Mouse (Mus musculus) liver, embryonic 11.5 days (tissue): Measurements from ENCODE around the gene Iqch. TPM values are rescaled to one million over a fixed set of nuclear protein-coding genes. Genes with fewer than 3 reads are reported as not detected.
A peak's percentile ranks its signal among the peaks of the same experiment; 100 is the strongest.

Experiments
- ATAC-seq: fragments of 200-750 bp; cut with Nextera tagmentation; replicated peaks from 2 replicates; pipeline ENCODE4 v1.8.0; 2017; ENCODE audit warnings: moderate number of reproducible peaks, mild to moderate bottlenecking, moderate TSS enrichment, moderate library complexity; ENCODE audit not compliant: low FRiP score
- DNase-seq: peaks from one replicate; pipeline ENCODE4 v3.0.0-alpha.2; 2017; ENCODE audit warnings: low spot score
- H3K27ac ChIP-seq: fragments of 300-500 bp; sonication (generic); 2 replicates; pipeline ENCODE4 v1.5.1; 2014; ENCODE audit warnings: mild to moderate bottlenecking, low read depth, low read length, control low read depth
- H3K27me3 ChIP-seq: fragments of 300-500 bp; sonication (generic); replicated peaks from 2 replicates; pipeline ENCODE4 v1.6.1; 2014; ENCODE audit warnings: low read length, mixed read lengths; ENCODE audit not compliant: control insufficient read depth, insufficient read depth
- H3K36me3 ChIP-seq: fragments of 300-500 bp; sonication (generic); 2 replicates; pipeline ENCODE4 v1.6.1; 2014; ENCODE audit warnings: mild to moderate bottlenecking, low read length, moderate library complexity, mixed read lengths; ENCODE audit not compliant: control insufficient read depth, insufficient read depth
- H3K4me1 ChIP-seq: fragments of 300-500 bp; sonication (generic); replicated peaks from 2 replicates; pipeline ENCODE4 v1.6.1; 2014; ENCODE audit warnings: low read length, mixed read lengths; ENCODE audit not compliant: control insufficient read depth, insufficient read depth
- H3K4me2 ChIP-seq: fragments of 300-500 bp; sonication (generic); 2 replicates; pipeline ENCODE4 v1.6.1; 2014; ENCODE audit warnings: mild to moderate bottlenecking, control low read depth, moderate library complexity
- H3K4me3 ChIP-seq: fragments of 300-500 bp; sonication (generic); 2 replicates; pipeline ENCODE4 v1.5.1; 2014; ENCODE audit warnings: low read depth, low read length, control low read depth
- H3K9ac ChIP-seq: fragments of 300-500 bp; sonication (generic); 2 replicates; pipeline ENCODE4 v1.6.1; 2014; ENCODE audit warnings: low read depth, low read length, control low read depth
- H3K9me3 ChIP-seq: fragments of 300-500 bp; sonication (generic); 2 replicates; pipeline ENCODE4 v1.6.1; 2016; ENCODE audit warnings: low read length, inconsistent platforms, mixed read lengths; ENCODE audit not compliant: control insufficient read depth
- WGBS: fragments of 180-500 bp; shearing (Covaris S2); extraction: QIAGEN DNeasy Blood & Tissue Kit; methylation state at CpG from one replicate; pipeline ENCODE4 v1.1.7; 2014; 5-methylcytosine and 5-hydroxymethylcytosine counted together
- polyA plus RNA-seq: library from polyadenylated mRNA; unstranded; fragments of >200 nt; fragmentation: Nextera tagmentation; extraction: Ambion mirVana; gene quantifications from 2 replicates; pipeline ENCODE4 v1.2.1, GENCODE M21; 2014

Iqch gene
- polyA plus RNA-seq, 1 experiment from 2014 or later: 0.05 TPM

DNA sequence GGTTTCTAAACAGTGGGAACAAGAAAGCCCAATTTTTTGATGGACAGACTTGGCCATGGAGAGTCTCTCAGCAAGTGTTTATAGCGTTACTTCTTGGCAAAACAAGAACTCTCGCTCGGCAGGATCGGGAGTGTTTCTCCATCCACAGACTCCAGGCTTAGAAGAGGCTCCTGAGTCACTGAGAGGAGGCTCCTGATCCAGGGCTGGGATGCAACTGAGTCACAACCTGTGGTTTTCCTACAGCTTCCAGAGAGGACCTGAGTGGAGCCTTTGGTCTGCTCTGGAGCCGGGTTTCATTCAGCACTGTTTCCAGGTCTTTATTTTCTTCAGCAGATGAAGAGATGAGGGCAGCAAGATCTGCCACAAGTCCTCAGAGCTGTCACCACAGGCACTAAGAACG, 5.7 kb upstream of the Iqch start:
- 84% methylated on average over 6 of the region's 6 CpGs for WGBS
- peaks cover 35% of the 10 kb centered on the region for H3K4me1 ChIP-seq

DNA sequence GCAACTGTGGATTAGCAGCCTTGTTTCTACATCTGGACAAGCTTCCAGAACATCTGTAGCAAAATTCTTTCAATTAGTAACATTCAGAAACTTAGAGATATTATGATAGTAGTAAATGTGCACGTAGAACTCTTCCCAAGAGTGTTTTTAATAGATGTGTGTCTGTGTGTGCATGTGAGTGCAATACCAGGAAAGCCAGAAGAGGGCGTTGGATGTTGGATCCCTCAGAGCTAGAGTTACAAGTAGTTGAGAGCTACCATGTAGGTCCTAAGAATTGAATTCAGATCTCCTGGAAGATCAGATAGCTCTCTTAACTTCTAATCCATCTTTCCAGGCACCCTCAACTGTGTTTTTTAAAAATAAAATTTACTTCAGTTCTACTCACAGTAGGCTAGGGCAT, 4.3 kb upstream of the Iqch start:
- peaks cover 27% of the 10 kb centered on the region for H3K4me1 ChIP-seq
- WGBS: 76% methylated on average over 2 of the region's 2 CpGs

More for the DNA sequence above, 5.7 kb upstream of the Iqch start:
- Histone ChIP-seq H3K27ac (no peak overlapping the region), H3K4me3 (no peak overlapping the region), H3K4me2 (no peak overlapping the region), H3K9me3 (no peaks in the 10 kb centered on the region), H3K27me3 (no peaks in the 10 kb centered on the region), H3K9ac (no peak overlapping the region), H3K36me3 (no peaks in the 10 kb centered on the region)
- DNase-seq: no peak
- no peak for ATAC-seq

DNA sequence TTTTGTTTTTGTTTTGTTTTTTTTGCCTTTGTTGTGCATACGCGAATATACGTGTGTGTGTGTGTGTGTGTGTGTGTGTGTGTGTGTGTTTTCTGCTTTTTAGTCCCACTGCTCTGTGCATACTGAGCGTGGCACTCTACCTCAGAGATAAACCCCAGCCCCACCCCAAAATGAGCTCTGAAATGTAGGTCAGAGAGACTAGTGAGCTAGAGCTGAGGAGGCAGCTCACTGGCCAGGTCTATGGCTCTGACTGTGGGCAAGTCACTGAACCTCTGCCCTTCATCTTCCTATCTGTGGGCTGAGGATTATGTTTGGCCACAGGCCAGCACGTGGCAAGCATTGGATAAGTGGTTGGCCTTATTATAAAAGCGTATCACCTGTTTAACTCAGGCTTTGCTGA, 1.6 kb upstream of the Iqch start:
- peak overlapping the region; percentile 84 for H3K4me2 ChIP-seq
- H3K27ac ChIP-seq: no peak overlapping the region
- H3K4me1 ChIP-seq: peaks cover 14% of the 10 kb centered on the region
- WGBS: 47% methylated on average over 6 of the region's 6 CpGs
- DNase-seq: no peak
- ATAC-seq: peak; percentile 57; the same call in 1 of the 2 replicates
- peak overlapping the region; percentile 99 for H3K4me3 ChIP-seq
- H3K27me3 ChIP-seq: no peaks in the 10 kb centered on the region
- H3K9ac ChIP-seq: peak overlapping the region; percentile 95
- H3K9me3 ChIP-seq: no peaks in the 10 kb centered on the region
- H3K36me3 ChIP-seq: no peaks in the 10 kb centered on the region

More for the DNA sequence above, 4.3 kb upstream of the Iqch start:
- no peak for DNase-seq
- no peaks in the 10 kb centered on the region for H3K36me3 ChIP-seq
- H3K9me3 ChIP-seq: no peaks in the 10 kb centered on the region
- no peak overlapping the region for H3K4me2 ChIP-seq
- no peaks in the 10 kb centered on the region for H3K27me3 ChIP-seq
- no peak overlapping the region for H3K9ac ChIP-seq
- H3K27ac ChIP-seq: no peak overlapping the region
- no peak for ATAC-seq
- H3K4me3 ChIP-seq: no peak overlapping the region

DNA sequence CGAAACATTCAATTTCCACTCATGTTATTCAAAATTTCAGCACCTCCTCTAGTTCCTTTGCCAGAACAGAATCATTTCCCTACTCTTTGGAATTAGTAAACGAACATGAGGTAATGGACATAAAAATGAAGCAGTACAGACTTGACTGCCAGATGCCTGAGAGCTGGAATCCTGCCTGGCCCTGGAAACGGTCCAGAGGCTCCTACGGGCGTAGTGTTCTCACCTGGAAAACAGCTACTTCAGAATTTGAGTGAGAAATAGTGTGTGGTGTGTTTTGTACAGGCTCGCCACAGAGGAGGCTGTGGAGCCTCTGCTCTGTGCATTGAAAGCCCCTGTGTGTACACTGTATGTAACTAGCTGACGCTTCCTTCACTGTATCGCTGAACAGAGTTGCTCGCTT, 5.6 kb downstream of the Iqch start:
- no peaks in the 10 kb centered on the region for H3K4me1 ChIP-seq

GRCm38 (mm10) chr9:63595652-63596051, 6.6 kb downstream of the Iqch start:
- no peak overlapping the region for H3K4me3 ChIP-seq
- WGBS: 85% methylated on average over 8 of the region's 8 CpGs
- H3K36me3 ChIP-seq: no peaks in the 10 kb centered on the region
- no peak for ATAC-seq
- H3K4me1 ChIP-seq: no peaks in the 10 kb centered on the region
- no peak overlapping the region for H3K4me2 ChIP-seq
- H3K9me3 ChIP-seq: no peaks in the 10 kb centered on the region
- DNase-seq: no peak
- no peak overlapping the region for H3K9ac ChIP-seq
- no peak overlapping the region for H3K27ac ChIP-seq
- H3K27me3 ChIP-seq: no peaks in the 10 kb centered on the region

More for the DNA sequence above, 5.6 kb downstream of the Iqch start:
- no peak overlapping the region for H3K4me2 ChIP-seq
- WGBS: 86% methylated on average over 9 of the region's 9 CpGs
- DNase-seq: no peak
- H3K36me3 ChIP-seq: no peaks in the 10 kb centered on the region
- H3K27me3 ChIP-seq: no peaks in the 10 kb centered on the region
- no peak for ATAC-seq
- H3K9me3 ChIP-seq: no peaks in the 10 kb centered on the region
- H3K4me3 ChIP-seq: no peak overlapping the region
- H3K27ac ChIP-seq: no peak overlapping the region
- H3K9ac ChIP-seq: no peak overlapping the region

GRCm38 (mm10) chr9:63595032-63595431, 7.3 kb downstream of the Iqch start:
- Histone ChIP-seq H3K27ac (no peak overlapping the region), H3K4me3 (no peak overlapping the region), H3K4me1 (no peaks in the 10 kb centered on the region), H3K36me3 (no peaks in the 10 kb centered on the region), H3K9ac (no peak overlapping the region), H3K9me3 (no peaks in the 10 kb centered on the region), H3K4me2 (no peak overlapping the region), H3K27me3 (no peaks in the 10 kb centered on the region)
- ATAC-seq: no peak
- 81% methylated on average over 1 of the region's 1 CpGs for WGBS
- DNase-seq: no peak

- ATAC-seq (no peak), DNase-seq (no peak)
- Histone ChIP-seq H3K4me1 (no peaks in the 10 kb centered on the region), H3K9me3 (no peaks in the 10 kb centered on the region), H3K4me3 (no peak overlapping the region), H3K27ac (no peak overlapping the region), H3K27me3 (no peaks in the 10 kb centered on the region), H3K9ac (no peak overlapping the region), H3K4me2 (no peak overlapping the region), H3K36me3 (no peaks in the 10 kb centered on the region)
- 65% methylated on average over 8 of the region's 8 CpGs for WGBS
These were observed 10.5 kb downstream of the Iqch start for GRCm38 (mm10) chr9:63591661-63592256.

DNA sequence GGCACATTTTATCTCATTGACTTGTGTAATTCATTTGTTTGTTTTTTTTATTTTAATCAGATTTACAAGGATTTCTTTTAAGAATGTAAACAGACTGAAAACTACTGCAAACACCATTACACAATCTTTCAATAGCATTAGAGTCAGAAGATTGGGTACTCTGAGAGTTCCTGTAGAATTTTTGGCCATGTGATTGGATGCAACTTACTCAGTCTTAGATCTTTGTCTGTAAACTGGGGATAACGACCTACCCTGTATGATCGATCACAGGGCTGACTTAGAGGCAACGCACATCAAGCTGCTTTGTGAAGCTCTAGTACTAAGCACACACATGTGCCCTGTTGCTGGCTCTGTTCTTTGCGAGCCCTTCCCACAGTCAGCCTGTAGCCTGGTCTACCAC, 11.7 kb downstream of the Iqch start:
- DNase-seq (no peak), ATAC-seq (no peak)
- no peaks in the 10 kb centered on the region for H3K4me1 ChIP-seq
- no peak overlapping the region for H3K4me3 ChIP-seq
- no peak overlapping the region for H3K27ac ChIP-seq
- H3K4me2 ChIP-seq: no peak overlapping the region
- no peaks in the 10 kb centered on the region for H3K36me3 ChIP-seq
- H3K9ac ChIP-seq: no peak overlapping the region
- no peaks in the 10 kb centered on the region for H3K9me3 ChIP-seq
- no peaks in the 10 kb centered on the region for H3K27me3 ChIP-seq
- 85% methylated on average over 4 of the region's 4 CpGs for WGBS

GRCm38 (mm10) chr9:63589209-63589608, 13.1 kb downstream of the Iqch start:
- Histone ChIP-seq H3K4me1 (no peaks in the 10 kb centered on the region), H3K9ac (no peak overlapping the region), H3K27me3 (no peaks in the 10 kb centered on the region), H3K36me3 (no peaks in the 10 kb centered on the region), H3K9me3 (no peaks in the 10 kb centered on the region), H3K4me3 (no peak overlapping the region), H3K27ac (no peak overlapping the region), H3K4me2 (no peak overlapping the region)
- 68% methylated on average over 6 of the region's 6 CpGs for WGBS
- DNase-seq (no peak), ATAC-seq (no peak)
